Mouse (Mus musculus) cortical plate, adult 2 months (tissue): Measurements from ENCODE around the gene Mrpl48. TPM values are rescaled to one million over a fixed set of nuclear protein-coding genes. Genes with fewer than 3 reads are reported as not detected.

ENCODE experiments used
- H3K27ac ChIP-seq: fragments of 200-500 bp; 2 replicates; pipeline ENCODE4 v1.5.1; 2012; ENCODE audit warnings: low read length, control low read depth, inconsistent platforms; ENCODE audit not compliant: insufficient read depth
- H3K4me1 ChIP-seq: fragments of 200-500 bp; 2 replicates; pipeline ENCODE4 v1.6.1; 2011; ENCODE audit warnings: low read length; ENCODE audit not compliant: control insufficient read depth, insufficient read depth
- H3K4me3 ChIP-seq: fragments of 200-500 bp; 2 replicates; pipeline ENCODE4 v1.5.1; 2011; ENCODE audit warnings: mild to moderate bottlenecking, low read length, control low read depth; ENCODE audit not compliant: insufficient read depth
- CTCF ChIP-seq: fragments of 200-500 bp; IDR thresholded peaks from 2 replicates; pipeline ENCODE4 v1.5.1; 2011; ENCODE audit warnings: mild to moderate bottlenecking, control low read depth, low read length; ENCODE audit not compliant: insufficient read depth; ENCODE audit errors: extremely low read depth
- POLR2A ChIP-seq: fragments of 200-500 bp; IDR thresholded peaks from 2 replicates; pipeline ENCODE4 v1.6.1; 2011; ENCODE audit warnings: mild to moderate bottlenecking, low read length, control low read depth; ENCODE audit not compliant: insufficient read depth; ENCODE audit errors: extremely low read depth
- polyA plus RNA-seq: library from polyadenylated mRNA; depleted of rRNA; stranded (reverse); fragments of >200 nt; gene quantifications from 2 replicates; pipeline ENCODE4 v1.2.3, GENCODE M21; 2012

The Mrpl48 gene
- polyA plus RNA-seq, 1 experiment: 82.6 TPM

DNA sequence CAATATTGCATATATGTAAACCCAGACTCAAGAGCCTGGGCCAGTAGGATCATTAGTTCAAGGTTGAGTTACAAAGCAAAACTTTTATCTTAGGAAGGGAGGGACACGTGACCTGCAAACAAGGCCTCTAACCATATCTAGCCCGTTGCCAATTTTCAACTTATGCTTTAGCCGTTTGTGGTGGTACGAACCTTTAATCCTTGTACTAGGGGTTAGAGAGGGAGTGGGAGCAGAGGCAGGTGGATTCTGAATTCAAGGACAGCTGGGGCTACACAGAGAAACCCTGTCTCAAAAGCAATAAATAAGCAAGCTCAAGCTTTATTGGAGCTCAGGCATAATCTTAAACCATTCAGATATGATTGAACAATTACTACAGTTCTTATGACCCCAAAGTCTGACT is 34.3 kb upstream of the Mrpl48 start:
- Histone ChIP-seq H3K4me1 (0 out of 2 replicates have a peak, but pooled peaks cover 1% of the 10 kb centered on the region), H3K4me3 (no peak overlapping the region), H3K27ac (no peak overlapping the region)
- no peak for TF ChIP-seq CTCF
- TF ChIP-seq POLR2A: no peak

DNA sequence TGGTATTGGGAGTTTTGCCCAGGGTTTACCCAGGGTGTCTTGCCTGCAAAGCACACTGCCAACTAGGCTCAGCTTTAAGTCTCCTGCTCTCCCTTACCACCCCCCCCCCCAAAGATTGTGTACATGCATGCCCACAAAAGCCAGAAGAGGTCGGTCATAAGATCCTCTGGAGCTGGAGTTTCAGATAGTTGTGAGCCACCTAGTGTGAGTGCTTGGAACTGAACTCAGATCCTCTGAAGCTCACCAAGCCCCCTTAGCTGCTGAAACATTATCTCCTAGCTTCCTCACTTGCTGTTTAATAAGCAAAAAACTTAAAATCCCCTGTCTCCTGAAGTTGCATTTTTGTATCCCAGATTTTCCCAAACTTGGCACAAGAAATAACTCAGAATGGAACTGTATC is 29.6 kb upstream of the Mrpl48 start:
- no peak overlapping the region for H3K27ac ChIP-seq
- no peak overlapping the region for H3K4me3 ChIP-seq
- H3K4me1 ChIP-seq: no peaks in the 10 kb centered on the region
- TF ChIP-seq POLR2A: no peak
- peak; percentile 45 for TF ChIP-seq CTCF

DNA sequence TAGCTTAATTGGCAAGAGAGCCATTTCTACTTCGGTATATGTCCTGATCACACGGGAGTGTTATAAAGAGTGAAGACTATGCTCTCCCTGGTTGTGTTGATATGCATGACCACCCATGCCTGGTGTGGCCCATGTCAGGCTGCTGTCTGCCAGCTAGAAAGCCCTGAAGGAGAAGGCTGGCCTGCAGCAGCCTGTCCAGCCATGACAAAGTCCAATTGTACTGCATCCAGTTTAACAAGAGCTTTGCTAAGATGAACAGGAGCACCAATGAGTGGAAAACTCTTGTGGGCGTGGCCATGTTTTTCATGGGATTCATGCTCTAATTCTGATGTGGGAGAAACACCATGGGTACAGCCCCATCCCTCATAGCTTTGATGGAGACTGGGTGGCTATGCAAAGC is 16.4 kb upstream of the Mrpl48 start:
- H3K4me1 ChIP-seq: peaks cover 3% of the 10 kb centered on the region; the same call in 1 of the 2 replicates

DNA sequence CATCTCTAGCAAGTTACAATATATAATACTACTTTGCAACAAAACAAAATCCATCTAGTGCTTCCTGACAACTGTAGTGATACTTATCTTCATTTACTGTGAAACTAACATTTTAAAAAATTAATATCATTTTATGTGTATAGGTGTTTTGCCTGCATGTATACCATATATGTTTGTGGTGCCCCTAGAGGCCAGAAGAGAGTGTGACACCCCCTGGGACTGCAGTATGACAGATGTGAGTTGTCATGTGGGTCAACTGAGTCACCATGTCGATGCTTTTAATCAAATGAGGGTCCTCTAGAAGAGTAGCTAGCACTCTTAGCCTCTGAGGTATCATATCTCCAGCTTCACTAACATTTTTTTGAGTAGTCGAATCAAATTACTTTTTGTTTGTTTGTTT is 14.2 kb upstream of the Mrpl48 start:
- no peak overlapping the region for H3K27ac ChIP-seq
- TF ChIP-seq CTCF (no peak), POLR2A (no peak)
- no peak overlapping the region for H3K4me3 ChIP-seq
- peaks cover 3% of the 10 kb centered on the region; the same call in 1 of the 2 replicates for H3K4me1 ChIP-seq

More for the DNA sequence above, 16.4 kb upstream of the Mrpl48 start:
- no peak for TF ChIP-seq CTCF
- TF ChIP-seq POLR2A: no peak
- H3K27ac ChIP-seq: no peak overlapping the region
- no peak overlapping the region for H3K4me3 ChIP-seq

DNA sequence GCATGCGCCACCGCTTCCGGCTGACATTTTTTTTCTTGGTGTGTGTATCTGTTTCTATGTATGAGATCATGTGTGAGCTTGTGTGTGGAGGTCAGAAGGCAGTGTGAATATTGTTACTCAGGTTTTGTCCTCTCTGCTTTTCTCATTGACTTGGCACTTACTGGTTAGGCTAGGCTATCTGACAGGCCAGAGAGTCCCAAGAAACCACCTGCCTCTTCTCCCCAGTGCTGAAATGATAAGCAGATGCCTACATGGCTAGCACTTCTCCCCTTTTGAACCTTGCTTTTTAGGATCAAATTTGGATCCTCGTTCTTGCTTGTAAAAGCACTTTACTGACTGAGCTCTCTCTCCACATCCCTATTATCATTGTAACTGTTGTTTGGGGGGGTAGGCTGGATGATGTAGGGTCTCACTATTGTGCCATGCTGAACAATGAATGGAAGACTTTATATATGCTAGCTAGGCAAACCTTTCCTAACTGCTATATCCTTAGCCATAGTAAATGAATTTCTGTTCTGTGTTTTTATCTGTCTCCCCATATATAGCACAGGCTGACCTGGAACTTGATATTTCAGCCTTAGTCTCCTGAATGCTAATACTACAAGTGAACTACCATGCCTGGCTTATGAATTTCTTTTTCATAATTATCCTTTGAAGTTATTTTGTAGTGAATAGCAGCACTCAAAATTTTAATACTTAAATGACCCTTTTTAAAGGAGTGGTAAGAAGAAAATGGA is 8.2 kb upstream of the Mrpl48 start:
- no peak for TF ChIP-seq POLR2A
- TF ChIP-seq CTCF: no peak
- Histone ChIP-seq H3K27ac (no peak overlapping the region), H3K4me3 (no peak overlapping the region), H3K4me1 (no peaks in the 10 kb centered on the region)

DNA sequence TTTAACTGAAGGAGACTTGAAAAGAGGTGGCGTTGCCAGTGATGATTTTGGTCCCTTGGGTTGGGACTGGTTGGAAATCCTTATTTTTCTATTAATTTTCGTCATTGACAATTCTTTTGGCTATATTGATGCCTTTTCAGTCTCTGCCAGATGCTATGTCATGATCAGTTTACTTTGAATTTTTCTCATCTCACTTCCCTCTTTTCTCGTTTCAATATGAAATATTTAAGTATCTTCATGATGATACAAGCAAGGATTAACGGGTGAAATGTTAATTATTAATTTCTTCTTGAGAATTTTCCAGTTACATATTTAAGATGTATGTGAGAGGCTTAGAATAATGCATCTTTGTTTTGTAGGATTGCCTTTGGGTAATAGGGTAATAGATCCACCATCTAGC is 809 bp upstream of the Mrpl48 start:
- H3K4me1 ChIP-seq: peaks cover 5% of the 10 kb centered on the region
- H3K4me3 ChIP-seq: peak overlapping the region; percentile 37
- H3K27ac ChIP-seq: no peak overlapping the region
- no peak for TF ChIP-seq POLR2A
- no peak for TF ChIP-seq CTCF

DNA sequence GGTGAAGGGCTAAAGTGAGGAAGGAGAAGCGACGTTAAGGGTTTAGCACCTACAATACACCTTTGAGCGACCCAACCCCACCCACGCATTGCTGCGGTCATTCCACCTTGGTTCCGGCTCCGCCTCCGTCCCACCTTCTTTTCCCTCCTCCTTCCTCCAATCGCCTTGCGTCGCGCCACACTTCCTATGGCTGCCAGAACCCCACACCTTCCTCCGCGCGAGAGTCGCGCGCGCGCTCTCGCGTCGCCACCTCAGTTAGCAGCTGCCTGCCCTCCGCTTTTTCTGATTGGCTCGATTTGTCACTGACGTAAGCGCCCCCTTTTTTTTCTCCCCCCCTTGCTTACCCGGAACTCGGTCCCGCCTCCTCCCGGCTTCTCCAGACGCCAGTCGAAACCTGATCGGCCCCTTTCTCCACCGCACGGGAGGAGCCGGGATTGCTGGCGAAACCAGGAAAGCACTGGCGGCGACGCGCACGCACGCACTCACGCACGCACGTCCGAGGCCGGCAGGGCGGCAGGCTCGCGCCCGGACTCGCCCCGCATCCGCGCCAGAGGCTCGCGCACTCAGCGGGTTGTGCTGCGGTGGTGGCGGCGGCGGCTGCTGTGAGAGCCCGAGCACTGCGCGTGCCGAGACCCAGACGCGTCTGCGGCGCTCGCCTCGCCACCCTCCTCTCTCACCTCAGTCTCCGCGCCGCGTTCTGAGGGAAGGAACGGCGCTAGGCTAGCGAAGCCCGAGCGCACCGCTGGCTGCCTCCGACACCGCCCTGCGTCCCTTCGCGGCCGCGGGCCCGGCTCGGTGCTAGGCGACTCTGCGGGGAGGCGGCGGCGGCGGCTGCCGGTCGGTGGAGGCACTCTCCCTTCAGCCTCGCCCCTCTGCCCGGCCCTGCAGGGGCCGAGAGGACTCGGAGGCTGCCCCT is 629 bp downstream of the Mrpl48 start, which contains the start of gene Rab6a:
Gene Rab6a (plus strand): TSS at position 197 of the 916 bp plus-strand sequence.
- TF ChIP-seq POLR2A (peak; percentile 85), CTCF (no peak)
- Histone ChIP-seq H3K4me3 (peak within 1 kb of the TSS; percentile 37), H3K27ac (peak within 1 kb of the TSS; percentile 99), H3K4me1 (peaks cover 5% of the 10 kb centered on the region)

DNA sequence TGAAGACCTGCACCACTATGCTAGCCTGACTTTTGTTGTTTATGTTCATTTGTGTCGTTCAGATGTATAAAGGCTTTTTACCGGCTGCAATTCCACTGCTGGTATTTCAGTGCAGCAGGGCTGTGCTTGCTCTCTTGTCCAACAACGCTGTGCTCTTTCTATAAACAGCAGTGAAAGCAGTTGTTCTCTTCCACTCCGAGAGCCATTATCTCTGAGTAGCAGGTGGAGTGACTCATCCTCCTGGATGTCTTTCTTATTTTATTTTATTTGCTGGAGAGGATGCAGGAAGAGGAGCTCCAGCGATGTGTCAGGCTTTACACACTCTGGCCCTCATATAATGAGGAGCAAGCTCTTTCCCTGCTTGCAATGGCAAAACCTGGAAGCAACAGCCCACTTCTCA is 7.9 kb downstream of the Mrpl48 start:
- Histone ChIP-seq H3K27ac (peak overlapping the region; percentile 4; the same call in 1 of the 2 replicates), H3K4me1 (peaks cover 1% of the 10 kb centered on the region; the same call in 1 of the 2 replicates), H3K4me3 (no peak overlapping the region)
- TF ChIP-seq POLR2A: no peak

DNA sequence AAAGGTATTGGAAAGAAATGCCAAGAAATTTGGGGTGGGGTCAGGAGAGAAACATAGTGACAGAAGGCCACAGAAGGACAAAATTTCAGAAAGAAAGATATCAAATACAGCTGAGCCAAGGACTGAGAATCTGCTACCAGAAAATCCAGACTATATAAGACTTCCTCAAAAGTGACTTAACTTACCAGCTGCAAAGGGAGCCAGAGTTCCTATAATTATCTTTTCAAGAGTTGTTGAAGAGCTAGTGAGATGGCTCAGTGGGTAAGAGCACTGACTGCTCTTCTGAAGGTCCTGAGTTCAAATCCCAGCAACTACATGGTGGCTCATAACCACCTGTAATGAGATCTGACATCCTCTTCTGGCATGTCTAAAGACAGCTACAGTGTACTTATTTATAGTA is 14.8 kb downstream of the Mrpl48 start:
- TF ChIP-seq CTCF (no peak), POLR2A (no peak)
- no peak overlapping the region for H3K4me3 ChIP-seq

DNA sequence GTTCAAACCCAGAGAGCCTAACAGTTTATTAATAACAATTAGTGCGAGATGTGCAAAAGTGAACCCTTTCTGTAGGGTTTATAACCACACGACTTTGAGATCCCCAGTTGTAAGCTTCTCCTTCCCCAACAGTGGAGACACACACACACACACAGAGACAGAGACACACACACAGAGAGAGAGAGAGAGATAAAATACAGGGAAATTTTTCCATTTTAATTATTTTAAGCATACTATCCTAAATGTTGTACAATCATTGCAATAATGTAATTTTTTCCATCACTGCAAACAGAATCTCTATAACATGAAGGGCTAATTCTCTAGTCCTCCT is 16.6 kb downstream of the Mrpl48 start:
- TF ChIP-seq POLR2A (no peak), CTCF (no peak)
- Histone ChIP-seq H3K4me1 (no peaks in the 10 kb centered on the region), H3K27ac (peak overlapping the region; percentile 75), H3K4me3 (peak overlapping the region; percentile 59)

More for the DNA sequence above, 14.8 kb downstream of the Mrpl48 start:
- no peaks in the 10 kb centered on the region for H3K4me1 ChIP-seq
- H3K27ac ChIP-seq: no peak overlapping the region
